Mouse (Mus musculus) lung, postnatal 4 days (tissue): Measurements from ENCODE around the gene Mmp14.

Source experiments
- DNase-seq, 2 experiments: peaks; one replicate each; pipeline ENCODE4 v3.0.0; 2021

Mmp14 gene

GRCm38 (mm10) chr14:54431334-54432077 lies at the start of gene Mmp14:
TSS of gene Mmp14 (plus strand) at chr14:54431612.
- peak; percentile 85 to 90 for DNase-seq

- DNase-seq = no peak
Observed at GRCm38 (mm10) chr14:54381816-54382215, 49.6 kb upstream of the Mmp14 start.

GRCm38 (mm10) chr14:54382641-54383040 lies 48.8 kb upstream of the Mmp14 start:
- DNase-seq = no peak

GRCm38 (mm10) chr14:54383355-54383771 lies 48.0 kb upstream of the Mmp14 start:
- no peak for DNase-seq

- no peak for DNase-seq
Observed at GRCm38 (mm10) chr14:54384396-54384795, 47.0 kb upstream of the Mmp14 start.

GRCm38 (mm10) chr14:54385968-54386618 lies 45.3 kb upstream of the Mmp14 start:
- DNase-seq = no peak

GRCm38 (mm10) chr14:54387546-54387945 lies 43.9 kb upstream of the Mmp14 start:
- no peak for DNase-seq

GRCm38 (mm10) chr14:54390843-54391242 lies 40.6 kb upstream of the Mmp14 start:
- no peak for DNase-seq

GRCm38 (mm10) chr14:54393794-54394193 lies 37.6 kb upstream of the Mmp14 start:
- no peak for DNase-seq

- no peak for DNase-seq
Observed at GRCm38 (mm10) chr14:54394309-54394708, 37.1 kb upstream of the Mmp14 start.

GRCm38 (mm10) chr14:54396685-54397084 lies 34.7 kb upstream of the Mmp14 start:
- DNase-seq = no peak

GRCm38 (mm10) chr14:54397872-54398527 lies 33.4 kb upstream of the Mmp14 start:
- no peak for DNase-seq

GRCm38 (mm10) chr14:54398528-54398916 lies 32.9 kb upstream of the Mmp14 start:
- no peak for DNase-seq

- DNase-seq = no peak
Observed at GRCm38 (mm10) chr14:54398921-54399382, 32.5 kb upstream of the Mmp14 start.

- no peak for DNase-seq
Observed at GRCm38 (mm10) chr14:54401723-54402122, 29.7 kb upstream of the Mmp14 start.

GRCm38 (mm10) chr14:54408336-54409056 lies 22.9 kb upstream of the Mmp14 start:
- DNase-seq = peak in 1 of 2 experiments; percentile 34

GRCm38 (mm10) chr14:54409057-54409645 lies 22.3 kb upstream of the Mmp14 start:
- peak; percentile 33 to 40 for DNase-seq

- peak; percentile 70 to 74 for DNase-seq
Observed at GRCm38 (mm10) chr14:54409980-54410810, 21.2 kb upstream of the Mmp14 start.

GRCm38 (mm10) chr14:54412000-54412576 lies 19.3 kb upstream of the Mmp14 start:
- no peak for DNase-seq

GRCm38 (mm10) chr14:54412629-54413170 lies 18.7 kb upstream of the Mmp14 start:
- DNase-seq = peak; percentile 44 to 78
